In genomic region chr7:139077283-139077682, GRCm38 (mm10) we compare ENCODE assay signal across 10 mouse cellular contexts. TPM values are rescaled to one million over a fixed set of nuclear protein-coding genes. Genes with fewer than 3 reads are reported as not detected.
DNase-seq lines count a peak whose midpoint lies in the region; ATAC-seq and TF ChIP-seq lines count a peak whose summit lies in the region.
"Had no signal": no experiment of that assay in that cellular context is flagged by ENCODE, and none has a peak within 500 bp of the region (broad histone marks: within the 10 kb centered on the region; RNA-seq: fewer than 3 reads in every experiment).

No protein-coding gene starts in this region.

- WGBS in hindbrain, embryonic 13.5 days, result 5% methylated on average over 7 of the region's 7 CpGs

- no peaks in the 10 kb centered on the region for H3K9me3 ChIP-seq in hindbrain, embryonic 13.5 days
- H3K9me3 ChIP-seq: embryonic facial prominence, embryonic 13.5 days had no signal

- no peaks in the 10 kb centered on the region for H3K36me3 ChIP-seq in hindbrain, embryonic 13.5 days
- H3K36me3 ChIP-seq in myocyte (ENCODE audit: control insufficient read depth, insufficient read depth), result no peaks in the 10 kb centered on the region
- H3K36me3 ChIP-seq: embryonic facial prominence, embryonic 13.5 days had no signal

- H3K79me2 ChIP-seq in myocyte (ENCODE audit: control insufficient read depth, insufficient read depth), result no peaks in the 10 kb centered on the region

- no peaks in the 10 kb centered on the region for H3K27me3 ChIP-seq in hindbrain, embryonic 13.5 days
- H3K27me3 ChIP-seq in myocyte (ENCODE audit: control insufficient read depth, insufficient read depth, insufficient read length), result peaks cover 22% of the 10 kb centered on the region

- 0 out of 2 replicates have a peak overlapping the region, but pooled peaks have one; percentile 29 for H3K9ac ChIP-seq in hindbrain, embryonic 13.5 days
- H3K9ac ChIP-seq: embryonic facial prominence, embryonic 13.5 days had no signal

- ATAC-seq in hindbrain, embryonic 13.5 days (ENCODE audit: low FRiP score), result no peak
- no peak for ATAC-seq in megakaryocyte progenitor cell, adult 5-6 weeks (replicated peaks; ENCODE audit: poor library complexity)
- ATAC-seq in megakaryocyte, adult 5-6 weeks (ENCODE audit: poor library complexity, severe bottlenecking), result no peak

- H3K4me3 ChIP-seq in hindbrain, embryonic 13.5 days, result no peak overlapping the region
- no peak overlapping the region for H3K4me3 ChIP-seq in myocyte
- H3K4me3 ChIP-seq: embryonic facial prominence, embryonic 13.5 days had no signal

- peak overlapping the region; percentile 85 for H3K27ac ChIP-seq in hindbrain, embryonic 13.5 days
- H3K27ac ChIP-seq: embryonic facial prominence, embryonic 13.5 days had no signal

- H3K4me2 ChIP-seq in hindbrain, embryonic 13.5 days, result no peak overlapping the region
- H3K4me2 ChIP-seq in myocyte (ENCODE audit: low read depth), result no peak overlapping the region
- H3K4me2 ChIP-seq: embryonic facial prominence, embryonic 13.5 days had no signal

- peaks cover 64% of the 10 kb centered on the region for H3K4me1 ChIP-seq in hindbrain, embryonic 13.5 days (replicated peaks)

- DNase-seq in cerebellum, adult 18-20 months, result peak; percentile 62 to 71
- no peak for DNase-seq in cerebellum, adult 8-10 months
- peak; percentile 57 for DNase-seq in embryo, embryonic 11 days
- DNase-seq in lung, postnatal 36 days, result no peak
- DNase-seq: thymus, adult 2 months had no signal

- no peak overlapping the region for H3ac ChIP-seq in myocyte (ENCODE audit: control insufficient read depth, insufficient read length)

- no peak for TF ChIP-seq POLR2A in myocyte (IDR thresholded peaks at IDR 0.05; ENCODE audit: insufficient read length, low read depth)

TF ChIP-seq in myocyte, 11 proteins besides CTCF, POLR2A, EP300 and RAD21:
- TF ChIP-seq MYOG (IDR thresholded peaks at IDR 0.05; ENCODE audit: control insufficient read depth in 1 of 3, insufficient read depth in 1 of 3, insufficient read length in 2 of 3, low read depth in 2 of 3), result peak in 2 of 3 experiments; percentile 72 to 77
- no peak for TF ChIP-seq E2F4 (IDR thresholded peaks at IDR 0.05; ENCODE audit: insufficient read depth)
- peak in 2 of 3 experiments; percentile 56 to 69 for TF ChIP-seq MYOD1 (IDR thresholded peaks at IDR 0.05; ENCODE audit: control insufficient read depth in 1 of 3, insufficient read length in 2 of 3, low read depth in 2 of 3)
TF ChIP-seq in myocyte: peak in this region for 2.

RNA-seq across cellular contexts. Expression of gene Dpysl4, which starts 8.5 kb away (rescaled TPM):
- polyA plus RNA-seq in hindbrain, embryonic 13.5 days (2015; fragmentation: Nextera tagmentation; extraction: Ambion mirVana), result 265 and 280 TPM in 2 replicates
- not detected for polyA plus RNA-seq in myocyte (2012; fragmentation: generic; extraction: Trizol)
- total RNA-seq in megakaryocyte progenitor cell, adult 5-6 weeks (2015), result not detected in 2 replicates
- total RNA-seq in megakaryocyte progenitor cell, adult 5-6 weeks (2017), result not detected in 2 replicates
- total RNA-seq in megakaryocyte, adult 5-6 weeks (2015), result not detected in 2 replicates
- total RNA-seq in megakaryocyte, adult 5-6 weeks (2017), result not detected in 2 replicates

Comparison
In these comparisons a context has a peak if more than half of its experiments do, and no peak if none do; other contexts are left out.
1. DNase-seq: peak in cerebellum, adult 18-20 months (2 of 2) and embryo, embryonic 11 days (single experiment); none in cerebellum, adult 8-10 months (single experiment) and lung, postnatal 36 days (single experiment).